Mouse (Mus musculus) effector memory CD4-positive, alpha-beta T cell, adult 7 months (primary cell): Measurements from ENCODE around the gene Rab31. TPM values are rescaled to one million over a fixed set of nuclear protein-coding genes. Genes with fewer than 3 reads are reported as not detected.

Experiments used
- polyA plus RNA-seq: library from polyadenylated mRNA; unstranded; fragments of 100-300 nt; shearing (Covaris generic); gene quantifications from one replicate; pipeline ENCODE4 v1.2.1, GENCODE M21; 2017

The Rab31 gene
- polyA plus RNA-seq: 2.0 TPM

DNA sequence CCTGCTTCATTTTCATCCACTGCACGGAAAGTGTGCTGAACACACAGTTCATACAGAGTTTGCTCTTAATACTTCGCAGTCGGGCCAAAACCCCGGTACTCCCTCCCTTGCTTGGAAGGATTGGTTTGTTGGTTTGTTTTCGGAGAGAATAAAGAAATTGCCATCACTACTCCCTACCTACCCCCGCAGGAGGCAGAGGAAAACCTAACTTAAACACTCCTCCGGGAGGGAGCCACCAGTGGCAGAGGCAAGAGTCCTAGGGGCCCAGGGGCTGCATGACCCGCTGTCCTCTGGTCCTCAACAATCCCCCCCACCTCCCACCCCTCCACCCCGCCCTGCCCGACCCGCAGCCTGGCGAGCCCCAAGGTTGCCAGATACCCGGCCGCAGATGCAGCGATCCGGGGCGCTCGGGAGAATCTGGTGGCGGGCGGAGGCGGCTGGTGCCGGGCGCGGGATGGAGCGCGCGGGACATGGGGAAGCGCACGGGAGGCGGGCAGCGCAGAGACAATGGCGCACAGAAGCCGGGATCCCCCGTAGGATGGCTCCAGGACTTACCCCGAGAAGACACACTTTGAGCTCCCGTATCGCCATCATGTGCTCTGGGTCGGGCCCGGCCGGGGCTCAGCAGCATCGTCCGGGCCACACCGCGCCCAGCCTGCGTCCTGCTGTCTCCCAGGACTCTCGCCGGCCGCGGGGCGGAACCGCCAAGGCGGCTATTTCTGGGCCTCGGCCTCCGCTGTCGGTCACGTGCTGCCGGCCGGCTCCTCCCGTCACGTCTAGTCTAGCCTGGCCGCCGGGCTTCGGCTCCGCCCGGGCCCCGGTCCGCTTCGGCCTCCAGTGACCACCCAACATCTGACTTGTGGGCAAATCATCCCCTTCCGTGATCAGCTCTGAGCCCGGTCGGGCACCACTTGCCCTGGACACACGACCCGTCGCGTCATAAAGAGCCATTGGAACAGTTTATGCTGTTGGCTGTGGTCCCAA is at the start of gene Rab31:
Gene Rab31, minus strand, starts transcription at position 802 of the 984 bp plus-strand sequence.

DNA sequence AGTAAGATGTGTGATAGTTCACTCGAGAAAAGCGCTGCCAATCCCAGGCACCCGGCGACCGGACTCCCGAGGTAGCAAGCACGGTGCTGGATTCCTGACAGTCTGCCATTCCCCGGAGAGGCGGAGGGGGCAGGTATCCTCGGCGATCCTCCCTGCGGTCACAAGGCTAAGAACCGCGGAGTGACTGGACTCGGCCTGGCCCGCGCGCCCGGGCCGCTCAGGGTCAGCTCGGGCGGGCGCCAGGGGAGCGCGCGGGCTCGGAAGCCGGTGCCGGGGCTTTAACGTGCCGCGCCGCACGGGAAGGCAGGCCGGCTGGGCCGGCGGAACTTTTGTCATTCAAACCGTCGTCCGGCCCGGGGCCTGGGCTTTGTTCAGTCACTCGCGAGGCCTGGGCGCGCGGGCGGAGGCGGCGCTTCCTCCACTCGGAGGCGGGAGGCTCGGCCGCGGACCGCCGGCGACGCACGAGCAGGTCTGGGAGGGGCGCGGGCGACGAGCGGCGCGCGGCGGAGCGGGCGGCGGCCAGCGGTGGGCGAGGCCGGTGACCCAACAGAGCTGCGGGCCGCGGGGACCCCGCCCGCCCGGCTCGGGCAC is 10.1 kb upstream of the Rab31 start, which contains the start of gene Ppp4r1:
Gene Ppp4r1, plus strand, starts transcription at position 23 of the 591 bp plus-strand sequence.

DNA sequence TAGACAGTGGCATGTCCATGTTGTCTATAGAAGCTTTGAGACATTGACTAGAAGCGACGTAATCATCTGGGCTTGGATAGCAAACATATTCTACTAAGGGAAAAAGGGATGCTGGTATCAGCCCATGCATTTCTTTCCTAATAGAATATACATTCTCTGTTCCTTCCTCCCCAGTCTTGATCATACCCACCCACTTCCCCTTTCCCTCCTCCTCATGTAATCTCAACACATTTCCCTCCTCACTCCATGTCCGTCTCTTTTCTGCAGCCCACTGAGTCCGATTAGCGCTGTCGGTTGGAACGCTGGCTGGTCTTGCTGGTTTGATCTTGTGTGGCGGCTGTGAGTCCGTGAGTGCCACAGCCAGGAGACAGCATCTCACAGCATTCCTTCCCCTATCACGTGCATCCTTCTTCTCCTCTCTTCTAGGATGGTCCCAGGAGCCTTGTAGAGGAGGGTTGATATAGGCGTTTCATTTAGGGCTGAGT is 130.8 kb downstream of the Rab31 start, which contains the start of gene Txndc2:
Gene Txndc2, minus strand, starts transcription at position 435 of the 485 bp plus-strand sequence.

DNA sequence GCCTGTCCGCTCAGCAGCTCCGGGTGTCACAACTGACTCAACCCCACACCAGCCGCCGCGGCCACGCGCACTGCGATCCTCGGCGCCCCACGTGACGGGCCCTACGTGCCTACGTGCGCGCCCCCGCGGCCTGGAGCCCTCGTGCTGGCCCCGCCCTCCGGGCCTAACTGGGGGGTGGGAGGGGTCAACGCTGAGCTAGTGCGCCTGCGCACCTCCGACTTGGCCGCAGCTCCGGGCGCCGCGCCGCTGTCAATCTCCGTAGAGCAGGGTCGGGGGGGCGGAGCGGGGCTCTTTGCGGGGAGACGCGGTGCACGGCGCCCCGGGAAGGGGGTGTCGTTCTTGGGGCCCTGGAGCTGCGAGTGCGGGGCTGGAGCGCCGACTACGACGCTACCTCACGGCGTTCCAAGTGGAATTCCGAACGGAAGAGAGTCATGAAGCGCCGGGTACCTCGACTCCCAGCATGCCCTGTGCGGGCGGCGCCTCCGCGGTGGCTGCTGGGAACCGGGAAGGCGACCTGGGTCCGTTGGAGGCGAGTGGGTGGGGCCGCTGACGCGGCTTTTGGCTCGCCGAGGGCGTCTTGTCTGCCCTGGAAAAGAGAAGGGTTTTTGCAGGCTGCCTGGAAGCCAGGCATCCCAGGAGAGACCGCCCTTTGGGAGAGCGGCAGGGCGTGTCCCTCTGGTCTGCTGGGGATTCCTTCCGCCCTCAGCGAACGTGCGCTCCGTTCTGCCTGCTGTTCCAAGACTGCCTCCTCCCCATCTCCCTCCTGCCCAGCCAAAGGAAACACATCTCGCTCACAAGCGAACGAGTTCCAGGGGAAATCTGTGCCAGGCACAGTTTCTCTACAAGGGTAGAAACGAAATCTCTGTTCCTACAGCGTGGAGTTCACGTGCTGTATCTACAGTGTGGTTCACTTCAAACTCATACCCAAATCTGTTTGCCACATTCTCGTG is 158.8 kb downstream of the Rab31 start, which contains the start of gene Vapa:
Gene Vapa, minus strand, starts transcription at position 93 of the 950 bp plus-strand sequence.

Other genes with a start within 250 kb of the Rab31 start
- not detected for gene Tmem232, start 232.0 kb downstream of the Rab31 start, polyA plus RNA-seq
- gene Vapa, start 159.2 kb downstream of the Rab31 start, polyA plus RNA-seq: 207 TPM
- gene Txndc2, start 130.6 kb downstream of the Rab31 start, polyA plus RNA-seq: not detected
- gene Ppp4r1, start 9.8 kb upstream of the Rab31 start, polyA plus RNA-seq: 52.0 TPM
- 74.5 TPM for gene Ralbp1, start 113.0 kb upstream of the Rab31 start, polyA plus RNA-seq
- 22.2 TPM for gene Twsg1, start 178.5 kb upstream of the Rab31 start, polyA plus RNA-seq